Mouse (Mus musculus) liver, adult 2 months (tissue): ENCODE results near the gene Tshz2.

ENCODE experiments used
- CTCF ChIP-seq: fragments of 200-500 bp; IDR thresholded peaks from 2 replicates; pipeline ENCODE4 v1.5.1; 2011; ENCODE audit warnings: low read depth, low read length, control low read depth
- POLR2A ChIP-seq: fragments of 200-500 bp; IDR thresholded peaks from 2 replicates; pipeline ENCODE4 v1.6.1; 2011; ENCODE audit warnings: low read length, control low read depth; ENCODE audit not compliant: insufficient read depth; ENCODE audit errors: extremely low read depth

- TF ChIP-seq CTCF (no peak), POLR2A (no peak)
These were observed 125.3 kb downstream of the Tshz2 start for GRCm38 (mm10) chr2:169758120-169758519.
